Mouse (Mus musculus) erythroblast, embryonic 14.5 days (primary cell): ENCODE data around the gene St7.

Experiments
- GATA1 ChIP-seq: IDR thresholded peaks from 2 replicates; pipeline ENCODE4 v1.6.1; 2012; ENCODE audit warnings: low read length, inconsistent platforms, mixed read lengths
- TAL1 ChIP-seq: IDR thresholded peaks from 3 replicates; pipeline ENCODE4 v1.6.1; 2012; ENCODE audit warnings: low read length, inconsistent platforms, mixed read lengths

DNA sequence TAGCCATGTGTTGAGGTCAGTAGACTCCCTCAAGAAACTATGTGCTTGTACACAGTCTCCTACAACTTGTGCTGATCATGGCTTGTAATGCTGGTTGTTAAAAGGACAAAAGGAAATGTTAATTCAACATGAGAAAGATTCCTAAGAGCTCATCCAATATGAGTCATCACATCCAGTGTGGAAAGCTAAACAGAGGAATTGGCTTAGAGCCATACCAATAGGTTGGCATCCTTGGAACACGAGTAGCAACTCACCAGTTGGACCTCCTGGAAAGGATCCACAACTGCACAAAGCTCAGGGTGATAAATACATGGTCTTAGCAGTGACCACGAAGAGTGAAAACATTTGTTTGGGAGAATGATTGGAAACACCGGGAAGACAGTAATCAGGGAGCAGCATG lies 230.6 kb downstream of the St7 start:
- TF ChIP-seq TAL1, result no peak
- no peak for TF ChIP-seq GATA1
